Mouse (Mus musculus) forelimb bud, embryonic 11.5 days (tissue): Measurements from ENCODE around the gene Il1r1.
"Not testable (repeated sequence)": the region's sequence is repeated elsewhere in the genome, so short reads cannot be mapped to it uniquely, and the experiment has no call there.

Experiments used
- DNase-seq: peaks from one replicate; pipeline ENCODE4 v3.0.0-alpha.2; 2012; ENCODE audit warnings: low read depth, low spot score

Il1r1 gene

DNA sequence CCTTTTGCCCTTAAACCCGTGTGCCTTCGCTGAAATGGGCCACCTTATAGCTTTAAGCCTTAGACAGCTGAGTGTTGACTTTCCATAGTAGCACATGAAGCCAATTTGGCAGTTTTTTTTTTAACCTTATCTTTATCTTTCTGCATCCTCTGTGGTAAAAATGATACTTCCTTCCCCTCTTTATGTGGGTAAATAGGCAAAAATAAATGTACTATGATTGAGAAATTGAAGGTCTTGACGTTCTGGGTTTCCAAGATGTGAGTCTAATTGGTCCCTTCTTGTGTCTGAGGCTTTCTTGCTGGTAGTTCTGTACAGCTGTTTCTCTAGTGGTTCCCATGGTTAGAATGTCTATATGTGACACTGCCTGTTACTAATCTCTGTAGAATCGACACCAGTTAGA is 46.2 kb downstream of the Il1r1 start:
- no peak for DNase-seq

GRCm38 (mm10) chr1:40271486-40272055 is 46.7 kb downstream of the Il1r1 start:
- DNase-seq: no peak

DNA sequence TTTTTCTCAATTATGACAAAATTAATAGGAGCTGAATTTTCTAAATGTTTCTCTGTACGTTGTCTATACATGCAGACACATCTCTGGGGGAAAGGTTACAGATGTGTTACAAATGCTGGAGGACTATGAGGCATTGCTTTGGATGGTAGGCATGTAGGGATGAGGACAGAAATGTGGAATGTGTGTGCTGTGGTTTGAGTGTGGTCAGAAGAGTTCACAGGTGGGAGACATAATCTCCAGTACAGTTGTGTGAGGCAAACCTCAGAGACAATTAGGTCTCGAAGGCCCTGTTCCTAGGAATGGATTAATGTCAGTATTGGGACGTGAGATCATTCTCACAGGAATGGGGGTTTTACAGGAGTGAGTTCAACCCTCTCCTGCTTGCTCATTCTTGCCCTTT is 47.3 kb downstream of the Il1r1 start:
- no peak for DNase-seq

GRCm38 (mm10) chr1:40273491-40273890 is 48.6 kb downstream of the Il1r1 start:
- no peak for DNase-seq

- no peak for DNase-seq
Measured at GRCm38 (mm10) chr1:40275285-40276013, 50.6 kb downstream of the Il1r1 start.

GRCm38 (mm10) chr1:40277944-40278343 is 53.1 kb downstream of the Il1r1 start:
- no peak for DNase-seq

- DNase-seq: no peak
Measured at GRCm38 (mm10) chr1:40278720-40279119, 53.8 kb downstream of the Il1r1 start.

- DNase-seq: no peak
Measured at GRCm38 (mm10) chr1:40279182-40279743, 54.4 kb downstream of the Il1r1 start.

DNA sequence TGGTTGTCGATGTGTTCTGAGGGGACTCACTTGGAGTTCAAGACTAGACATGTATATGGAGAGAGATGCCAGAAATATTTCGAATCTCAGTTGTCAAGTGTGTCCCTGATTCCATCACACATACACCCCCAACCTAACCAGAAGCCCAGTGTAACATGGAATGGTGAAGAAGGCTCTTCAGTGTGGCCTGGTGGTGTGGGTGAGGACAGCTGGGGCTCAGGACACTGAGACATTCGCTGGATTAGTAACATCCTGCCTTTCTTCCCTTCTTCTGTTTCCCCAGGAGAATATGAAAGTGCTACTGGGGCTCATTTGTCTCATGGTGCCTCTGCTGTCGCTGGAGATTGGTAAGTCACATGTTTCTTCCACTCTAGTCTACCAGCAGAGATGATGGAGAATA is 57.1 kb downstream of the Il1r1 start:
- DNase-seq: no peak

DNA sequence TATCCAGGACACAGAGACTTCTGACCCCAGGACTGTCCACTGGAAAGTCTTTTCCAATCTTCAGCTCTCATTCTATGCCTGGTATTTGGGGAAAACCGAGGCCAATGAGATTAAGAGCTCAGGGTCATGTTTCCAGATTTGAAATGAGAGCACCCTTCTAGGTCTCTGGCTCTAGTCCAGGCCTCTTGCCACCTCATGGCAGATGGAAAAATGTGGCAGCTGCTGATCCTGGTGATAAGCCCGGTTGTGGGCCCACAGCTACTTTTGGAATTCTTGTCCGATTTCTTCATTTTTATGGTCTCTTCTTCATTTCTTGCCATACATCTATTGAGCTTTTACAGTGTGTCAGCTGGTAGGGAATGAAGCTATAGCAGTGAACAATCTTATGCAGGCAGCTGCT is 57.5 kb downstream of the Il1r1 start:
- no peak for DNase-seq

- DNase-seq: no peak
Measured at GRCm38 (mm10) chr1:40283995-40284394, 59.1 kb downstream of the Il1r1 start.

DNA sequence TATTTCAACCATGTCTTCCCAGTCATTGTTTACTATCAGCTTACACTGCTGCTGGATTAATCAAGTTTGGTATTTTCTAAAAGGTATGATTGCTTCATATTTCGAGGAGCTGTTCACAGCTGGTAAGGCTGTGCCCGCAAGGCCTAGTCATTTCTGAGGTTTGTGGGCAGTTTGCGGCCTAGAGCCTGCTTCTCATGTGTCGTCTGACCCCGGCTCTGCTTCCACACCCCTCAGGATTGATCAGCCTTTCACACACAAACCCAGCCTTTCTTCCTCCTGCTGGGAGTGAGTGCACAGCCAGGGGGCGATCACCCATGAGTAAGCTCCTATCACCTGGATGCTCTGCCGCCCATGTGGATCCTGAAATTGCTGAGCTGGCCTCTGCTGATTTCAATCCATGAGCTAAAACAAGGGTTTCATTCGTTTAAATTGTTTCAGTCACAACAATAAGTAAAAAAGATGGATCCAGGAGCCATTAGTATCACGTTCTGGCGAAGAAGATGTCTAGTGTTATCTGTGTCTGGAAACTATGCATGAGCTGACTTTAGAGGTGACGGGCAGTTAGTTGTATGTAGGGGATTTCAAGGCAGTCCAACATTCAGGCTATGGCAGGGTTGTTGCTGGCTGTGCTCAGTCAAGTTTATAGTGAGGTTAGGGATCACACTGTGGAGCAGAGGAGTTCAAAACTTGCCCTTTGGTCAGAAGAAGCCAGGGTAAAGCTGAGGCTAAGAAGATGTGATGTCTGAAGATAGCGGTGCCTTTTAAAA is 65.8 kb downstream of the Il1r1 start:
- no peak for DNase-seq

DNA sequence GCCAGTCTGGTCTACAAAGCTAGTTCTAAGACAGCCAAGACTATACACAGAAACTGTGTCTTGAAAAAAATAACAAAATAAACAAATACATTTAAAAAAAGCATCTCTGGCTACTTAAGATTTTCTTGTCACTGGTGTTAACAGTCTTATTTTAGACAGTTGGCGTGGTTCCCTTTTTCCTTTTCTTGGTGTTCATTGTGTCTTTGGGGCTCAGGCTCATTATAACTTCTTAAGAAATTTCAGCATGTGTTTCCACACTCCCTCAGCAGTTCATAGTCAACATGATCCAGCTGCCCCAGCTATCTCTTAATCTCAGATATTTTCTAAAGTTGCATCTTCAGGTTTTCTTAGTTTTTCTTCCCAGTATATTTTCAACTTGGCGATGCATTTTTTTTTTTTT is 67.4 kb downstream of the Il1r1 start:
- DNase-seq: no peak

DNA sequence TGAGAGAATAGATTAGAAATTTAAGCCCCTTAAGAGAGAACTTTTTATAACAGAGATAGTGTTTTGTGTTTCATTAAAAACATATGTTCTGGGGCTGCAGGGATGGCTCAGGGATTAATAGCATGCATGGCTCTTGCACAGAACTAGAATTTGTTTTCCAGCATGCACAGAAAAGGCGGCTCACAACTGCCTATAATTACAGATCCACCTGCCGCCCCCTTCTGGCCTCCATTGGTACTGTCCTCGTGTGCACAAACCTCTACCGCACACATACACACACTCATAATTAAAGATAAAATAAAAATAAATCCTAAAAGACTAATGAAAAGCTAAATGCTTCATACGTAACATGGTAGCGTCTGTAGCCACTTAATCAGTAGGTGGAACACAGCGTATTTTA is 69.0 kb downstream of the Il1r1 start:
- DNase-seq: no peak

- no peak for DNase-seq
Measured at GRCm38 (mm10) chr1:40294824-40295223, 69.9 kb downstream of the Il1r1 start.

GRCm38 (mm10) chr1:40298053-40298452 is 73.2 kb downstream of the Il1r1 start:
- no peak for DNase-seq

DNA sequence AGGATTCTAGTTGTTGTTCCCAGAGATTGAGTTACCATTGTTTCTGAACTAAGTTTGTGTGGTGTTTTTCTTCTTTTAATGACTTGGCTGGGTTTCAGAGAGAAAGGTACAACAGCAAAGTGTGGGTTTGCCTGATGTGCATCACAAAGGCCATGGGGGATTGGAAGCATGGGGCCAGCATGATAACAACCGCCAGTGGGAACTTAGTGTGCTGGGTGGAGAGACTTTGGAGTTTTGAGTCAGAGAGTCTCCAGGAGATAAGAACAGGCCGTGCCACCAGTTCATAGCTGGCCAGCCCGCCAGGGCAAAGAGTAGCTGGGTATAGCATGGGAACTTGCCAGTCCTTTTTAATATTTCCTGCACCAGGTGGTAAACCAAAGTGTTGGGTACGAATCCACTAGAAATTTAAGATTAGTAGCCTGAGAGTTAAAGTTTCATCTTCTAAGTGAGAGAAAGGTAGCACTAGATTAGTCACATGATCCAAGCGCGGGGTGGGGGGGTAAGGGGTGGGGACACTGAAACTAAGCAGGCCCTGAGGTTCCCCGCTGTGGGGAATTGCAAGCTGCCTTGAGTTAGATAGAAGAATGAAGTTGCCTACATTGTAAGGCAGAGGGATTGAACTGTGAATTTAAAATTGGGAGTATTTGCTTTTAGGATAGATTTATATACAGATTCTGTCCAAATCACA is 78.4 kb downstream of the Il1r1 start:
- no peak for DNase-seq

DNA sequence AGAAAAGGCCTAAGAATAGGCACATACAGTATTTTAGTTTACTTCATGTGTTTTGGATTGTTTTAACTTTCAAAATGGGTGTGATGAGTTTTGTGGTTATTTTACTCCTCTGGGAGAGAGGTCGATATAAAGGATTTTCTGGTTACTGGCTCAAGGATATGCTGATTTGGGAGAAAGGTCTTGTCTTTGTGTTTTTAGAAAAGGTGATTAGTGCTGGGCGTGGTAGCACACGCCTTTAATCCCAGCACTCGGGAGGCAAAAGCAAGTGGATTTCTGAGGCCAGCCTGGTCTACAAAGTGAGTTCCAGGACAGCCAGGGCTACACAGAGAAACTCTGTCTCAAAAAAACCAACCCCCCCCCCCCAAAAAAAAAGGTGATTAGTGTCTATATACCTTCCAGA is 79.4 kb downstream of the Il1r1 start:
- not testable (repeated sequence) for DNase-seq

GRCm38 (mm10) chr1:40306111-40306510 is 81.2 kb downstream of the Il1r1 start:
- no peak for DNase-seq

- no peak for DNase-seq
Measured at GRCm38 (mm10) chr1:40311123-40311522, 86.2 kb downstream of the Il1r1 start.

GRCm38 (mm10) chr1:40311625-40312024 is 86.7 kb downstream of the Il1r1 start:
- DNase-seq: no peak

DNA sequence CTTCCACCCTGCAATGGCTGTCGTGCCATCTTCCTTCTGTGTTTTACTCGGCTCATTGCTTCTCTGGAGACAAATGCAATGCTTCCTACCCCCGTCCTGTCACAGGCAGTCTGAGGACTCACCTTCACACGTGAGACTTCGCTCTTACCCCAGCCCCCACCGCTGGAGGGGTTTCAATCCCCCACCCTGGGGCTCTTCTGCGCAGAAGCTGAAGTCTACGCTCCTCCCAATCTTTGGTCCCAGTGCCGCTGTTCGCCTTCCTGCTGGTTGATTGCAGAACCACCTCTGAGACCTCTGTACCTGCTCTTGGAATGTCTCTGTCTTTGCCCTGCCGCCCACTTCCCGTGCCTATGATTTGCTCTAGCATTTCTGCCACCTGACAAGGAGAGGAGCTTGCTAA is 89.1 kb downstream of the Il1r1 start:
- no peak for DNase-seq
